Mouse (Mus musculus) embryonic facial prominence, embryonic 10.5 days (tissue): ENCODE measurements around the gene Cd164l2. TPM values are rescaled to one million over a fixed set of nuclear protein-coding genes. Genes with fewer than 3 reads are reported as not detected.

ENCODE experiments used
- DNase-seq: peaks from one replicate; pipeline ENCODE4 v3.0.0-alpha.2; 2017; ENCODE audit warnings: low spot score
- H3K27ac ChIP-seq: fragments of 300-500 bp; sonication (generic); replicated peaks from 2 replicates; pipeline ENCODE4 v1.5.1; 2016; ENCODE audit warnings: mild to moderate bottlenecking
- H3K27me3 ChIP-seq: fragments of 300-500 bp; sonication (generic); replicated peaks from 2 replicates; pipeline ENCODE4 v1.6.1; 2016; ENCODE audit warnings: low read depth, mild to moderate bottlenecking; ENCODE audit not compliant: poor library complexity, severe bottlenecking
- H3K36me3 ChIP-seq: fragments of 300-500 bp; sonication (generic); replicated peaks from 2 replicates; pipeline ENCODE4 v1.6.1; 2016; ENCODE audit warnings: mild to moderate bottlenecking, moderate library complexity
- H3K4me1 ChIP-seq: fragments of 300-500 bp; sonication (generic); 2 replicates; pipeline ENCODE4 v1.6.1; 2016
- H3K4me3 ChIP-seq: fragments of 300-500 bp; sonication (generic); 2 replicates; pipeline ENCODE4 v1.5.1; 2016; ENCODE audit warnings: mild to moderate bottlenecking, moderate library complexity
- H3K9me3 ChIP-seq: fragments of 300-500 bp; sonication (generic); 2 replicates; pipeline ENCODE4 v1.6.1; 2016; ENCODE audit warnings: mild to moderate bottlenecking
- WGBS: fragments of 180-500 bp; shearing (Covaris S2); methylation state at CpG from one replicate; pipeline ENCODE4 v1.1.7; 2016; 5-methylcytosine and 5-hydroxymethylcytosine counted together
- polyA plus RNA-seq: library from polyadenylated mRNA; unstranded; fragments of >200 nt; fragmentation: Nextera tagmentation; extraction: Ambion mirVana; gene quantifications from 2 replicates; pipeline ENCODE4 v1.2.1, GENCODE M21; 2016

The Cd164l2 gene
- polyA plus RNA-seq, 1 experiment from 2014 or later: 5.2 TPM

GRCm38 (mm10) chr4:133197801-133198286 is 14.1 kb upstream of the Cd164l2 start:
- peaks cover 71% of the 10 kb centered on the region for H3K4me1 ChIP-seq
- 0 out of 2 replicates have a peak overlapping the region, but pooled peaks have one; percentile 6 for H3K4me3 ChIP-seq
- no peaks in the 10 kb centered on the region; the same call in 1 of the 2 replicates for H3K27me3 ChIP-seq
- 22% methylated on average over 13 of the region's 13 CpGs for WGBS
- DNase-seq: peak; percentile 50
- H3K36me3 ChIP-seq: peaks cover 42% of the 10 kb centered on the region
- H3K27ac ChIP-seq: peak overlapping the region; percentile 79
- no peaks in the 10 kb centered on the region for H3K9me3 ChIP-seq

- Histone ChIP-seq H3K36me3 (peaks cover 35% of the 10 kb centered on the region), H3K27me3 (no peaks in the 10 kb centered on the region; the same call in 1 of the 2 replicates), H3K27ac (peak overlapping the region; percentile 79), H3K4me1 (peaks cover 72% of the 10 kb centered on the region), H3K4me3 (peak overlapping the region; percentile 1; the same call in 1 of the 2 replicates), H3K9me3 (no peaks in the 10 kb centered on the region)
- WGBS: 16% methylated on average over 19 of the region's 19 CpGs
- peak; percentile 57 for DNase-seq
Measured at GRCm38 (mm10) chr4:133198337-133199180, 13.4 kb upstream of the Cd164l2 start.

GRCm38 (mm10) chr4:133199743-133200142 is 12.2 kb upstream of the Cd164l2 start:
- no peaks in the 10 kb centered on the region for H3K9me3 ChIP-seq
- H3K4me1 ChIP-seq: peaks cover 80% of the 10 kb centered on the region
- peaks cover 23% of the 10 kb centered on the region for H3K36me3 ChIP-seq
- 66% methylated on average over 6 of the region's 6 CpGs for WGBS
- H3K4me3 ChIP-seq: no peak overlapping the region
- DNase-seq: no peak
- peak overlapping the region; percentile 75 for H3K27ac ChIP-seq
- H3K27me3 ChIP-seq: no peaks in the 10 kb centered on the region; the same call in 1 of the 2 replicates

GRCm38 (mm10) chr4:133200343-133200742 is 11.6 kb upstream of the Cd164l2 start:
- no peaks in the 10 kb centered on the region for H3K9me3 ChIP-seq
- H3K27me3 ChIP-seq: no peaks in the 10 kb centered on the region; the same call in 1 of the 2 replicates
- peak overlapping the region; percentile 75 for H3K27ac ChIP-seq
- H3K36me3 ChIP-seq: peaks cover 17% of the 10 kb centered on the region
- no peak overlapping the region; the same call in 1 of the 2 replicates for H3K4me3 ChIP-seq
- WGBS: 45% methylated on average over 21 of the region's 21 CpGs
- peaks cover 84% of the 10 kb centered on the region for H3K4me1 ChIP-seq
- no peak for DNase-seq

DNA sequence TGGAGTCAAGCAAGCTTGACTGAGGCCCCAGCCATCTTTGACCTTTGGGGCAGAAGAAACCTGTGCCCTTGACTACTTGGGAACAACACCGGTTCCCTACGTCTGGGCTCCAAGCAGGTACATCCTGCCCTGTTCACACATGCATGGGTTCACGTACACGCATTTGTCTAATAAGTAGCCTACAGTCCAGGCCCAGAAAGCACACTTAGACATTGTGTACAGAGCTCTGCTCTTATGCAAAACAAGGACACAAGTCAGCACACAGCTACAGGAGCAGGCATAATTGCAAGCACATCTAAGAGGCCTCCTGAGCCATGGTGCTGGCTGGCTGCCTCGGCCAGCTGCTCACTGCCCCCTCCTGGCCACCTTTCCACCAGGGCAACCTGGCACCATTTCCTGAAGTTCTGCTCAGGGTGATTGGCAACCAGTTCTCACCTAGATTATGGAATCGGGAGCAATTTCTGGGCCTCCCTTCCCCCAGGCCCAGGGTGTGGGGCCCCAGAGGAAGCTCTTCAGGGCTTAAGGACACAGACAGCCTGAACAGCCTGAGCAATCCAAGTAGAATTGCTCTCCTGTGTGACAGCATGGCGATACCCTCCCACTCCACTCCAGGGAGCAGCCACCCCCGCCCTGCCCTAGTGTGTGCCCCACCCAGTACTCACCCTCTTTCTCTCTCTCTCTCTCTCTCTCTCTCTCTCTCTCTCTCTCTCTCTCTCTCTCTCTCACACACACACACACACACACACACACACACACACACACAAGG is 10.7 kb upstream of the Cd164l2 start:
- DNase-seq: peak; percentile 61
- 73% methylated on average over 8 of the region's 8 CpGs for WGBS
- Histone ChIP-seq H3K27ac (peak overlapping the region; percentile 75), H3K9me3 (no peaks in the 10 kb centered on the region), H3K27me3 (no peaks in the 10 kb centered on the region; the same call in 1 of the 2 replicates), H3K36me3 (peaks cover 9% of the 10 kb centered on the region), H3K4me3 (no peak overlapping the region), H3K4me1 (peaks cover 76% of the 10 kb centered on the region)

GRCm38 (mm10) chr4:133202254-133202653 is 9.7 kb upstream of the Cd164l2 start:
- Histone ChIP-seq H3K27me3 (no peaks in the 10 kb centered on the region), H3K4me3 (no peak overlapping the region), H3K4me1 (peaks cover 65% of the 10 kb centered on the region), H3K36me3 (no peaks in the 10 kb centered on the region), H3K27ac (no peak overlapping the region), H3K9me3 (no peaks in the 10 kb centered on the region)
- 95% methylated on average over 3 of the region's 3 CpGs for WGBS
- no peak for DNase-seq

DNA sequence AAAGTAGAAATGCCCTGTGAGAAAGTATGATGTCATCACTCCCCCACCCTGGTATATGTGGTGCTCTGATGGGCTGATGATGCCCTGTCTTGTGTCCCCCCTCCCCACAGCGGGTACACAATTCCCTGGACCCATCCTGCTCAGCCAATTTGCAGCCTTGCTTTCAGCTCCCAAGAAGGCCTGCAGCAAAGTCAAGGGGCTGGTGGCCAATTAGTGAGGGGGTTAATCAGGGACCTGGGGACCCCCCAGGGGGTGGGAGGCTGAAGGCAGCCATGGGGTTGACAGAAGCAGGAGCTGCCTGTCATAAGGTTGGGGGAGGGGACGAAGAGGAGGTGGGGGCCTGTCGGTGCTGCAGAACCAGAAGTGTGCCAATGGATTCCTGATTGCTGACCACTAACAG is 8.3 kb upstream of the Cd164l2 start:
- WGBS: 79% methylated on average over 3 of the region's 3 CpGs
- Histone ChIP-seq H3K4me3 (no peak overlapping the region), H3K27me3 (0 out of 2 replicates have a peak, but pooled peaks cover 10% of the 10 kb centered on the region), H3K4me1 (peaks cover 52% of the 10 kb centered on the region), H3K9me3 (no peaks in the 10 kb centered on the region), H3K36me3 (no peaks in the 10 kb centered on the region), H3K27ac (no peak overlapping the region)
- no peak for DNase-seq

DNA sequence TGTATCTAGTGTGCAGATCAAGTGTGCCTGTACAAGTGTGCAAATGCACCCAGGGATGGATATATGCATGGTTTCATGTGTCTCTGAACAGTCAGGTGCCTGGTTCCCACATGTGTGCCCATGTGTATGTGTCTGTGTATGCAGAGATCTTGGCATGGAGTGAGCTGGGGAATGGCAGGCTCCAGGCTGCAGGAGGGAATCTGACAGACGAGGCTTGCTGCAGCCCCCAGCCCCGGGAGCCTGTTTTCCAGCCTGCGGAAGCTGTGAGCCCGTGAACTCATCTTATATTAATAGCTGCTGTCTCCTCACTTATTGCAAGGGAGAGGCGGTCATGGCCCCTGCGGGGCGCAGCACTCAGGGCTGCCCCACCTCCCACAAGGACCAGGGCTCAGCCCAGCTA is 7.6 kb upstream of the Cd164l2 start:
- WGBS: 54% methylated on average over 7 of the region's 7 CpGs
- Histone ChIP-seq H3K27me3 (peaks cover 17% of the 10 kb centered on the region; the same call in 1 of the 2 replicates), H3K27ac (peak overlapping the region; percentile 74), H3K4me3 (no peak overlapping the region), H3K36me3 (no peaks in the 10 kb centered on the region), H3K9me3 (no peaks in the 10 kb centered on the region), H3K4me1 (peaks cover 46% of the 10 kb centered on the region)
- DNase-seq: no peak

DNA sequence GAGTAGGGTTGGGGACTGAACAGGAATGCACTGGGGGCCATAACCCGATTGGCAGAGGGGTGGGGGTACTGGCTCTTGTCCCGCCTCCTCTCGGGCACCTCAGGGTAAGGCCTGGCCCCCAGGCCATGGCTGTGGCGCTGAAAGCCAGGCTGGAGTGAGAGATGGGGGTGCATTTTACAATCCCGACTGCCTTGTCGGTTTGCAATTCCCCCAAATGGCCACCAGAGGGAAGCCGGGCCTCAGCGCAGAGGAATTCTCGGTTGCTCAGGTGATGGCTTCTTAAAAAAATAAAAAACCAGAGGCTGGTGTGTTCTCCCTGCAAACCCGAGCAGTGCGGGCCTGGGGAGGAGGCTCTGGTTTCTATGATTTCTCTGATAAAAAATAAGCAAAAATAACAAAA is 2.6 kb upstream of the Cd164l2 start:
- Histone ChIP-seq H3K36me3 (no peaks in the 10 kb centered on the region), H3K27ac (no peak overlapping the region), H3K9me3 (no peaks in the 10 kb centered on the region), H3K27me3 (peaks cover 62% of the 10 kb centered on the region), H3K4me3 (no peak overlapping the region), H3K4me1 (peaks cover 43% of the 10 kb centered on the region)
- WGBS: 5% methylated on average over 11 of the region's 11 CpGs
- DNase-seq: peak; percentile 75

GRCm38 (mm10) chr4:133210023-133210787 is 1.7 kb upstream of the Cd164l2 start:
- Histone ChIP-seq H3K27ac (no peak overlapping the region), H3K4me3 (no peak overlapping the region)

GRCm38 (mm10) chr4:133210788-133211390 is 1.0 kb upstream of the Cd164l2 start:
- no peak for DNase-seq
- Histone ChIP-seq H3K36me3 (no peaks in the 10 kb centered on the region), H3K4me3 (peak overlapping the region; percentile 8; the same call in 1 of the 2 replicates), H3K9me3 (no peaks in the 10 kb centered on the region), H3K27me3 (peaks cover 77% of the 10 kb centered on the region), H3K27ac (no peak overlapping the region), H3K4me1 (peaks cover 35% of the 10 kb centered on the region)
- 90% methylated on average over 19 of the region's 19 CpGs for WGBS

More at GRCm38 (mm10) chr4:133210023-133210787, 1.7 kb upstream of the Cd164l2 start:
- WGBS: 93% methylated on average over 24 of the region's 24 CpGs
- H3K27me3 ChIP-seq: peaks cover 70% of the 10 kb centered on the region
- peaks cover 35% of the 10 kb centered on the region for H3K4me1 ChIP-seq
- no peak for DNase-seq
- H3K9me3 ChIP-seq: no peaks in the 10 kb centered on the region
- no peaks in the 10 kb centered on the region for H3K36me3 ChIP-seq
